Mouse (Mus musculus): Measurements from ENCODE around the gene Cyp51. TPM values are rescaled to one million over a fixed set of nuclear protein-coding genes. Genes with fewer than 3 reads are reported as not detected.

The Cyp51 gene
- polyA plus RNA-seq, 1 experiment, result 23.2 TPM

DNA sequence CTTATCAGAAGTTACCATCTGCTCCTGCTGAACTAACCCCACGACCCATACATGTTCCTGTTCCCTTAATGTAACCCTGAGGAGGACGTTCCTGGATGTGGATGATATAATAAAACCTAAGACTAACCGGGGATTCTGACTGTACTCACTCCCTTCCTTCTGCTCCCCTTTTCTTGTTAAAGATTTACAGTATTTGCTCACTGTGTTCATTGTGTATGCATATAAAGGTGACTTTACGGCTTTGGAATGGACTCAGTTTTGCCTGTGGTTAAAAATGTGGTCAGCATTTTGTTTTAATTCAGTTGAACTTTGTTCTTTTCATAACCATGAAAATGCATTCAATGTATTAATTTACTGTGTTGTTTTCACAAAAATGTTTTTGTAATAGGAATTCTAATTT is 72.7 kb downstream of the Cyp51 start:
- TF ChIP-seq POLR2A (IDR thresholded peaks at IDR 0.05; ENCODE audit: borderline replicate concordance, low read depth, low read length), result no peak
- TF ChIP-seq CTCF (IDR thresholded peaks at IDR 0.05; ENCODE audit: low read depth, low read length), result no peak
- no peaks in the 10 kb centered on the region for H3K4me1 ChIP-seq (ENCODE audit: control insufficient read depth, insufficient read depth, low read length)
- no peak overlapping the region for H3K27ac ChIP-seq (ENCODE audit: insufficient read depth, low read depth, low read length)
- H3K4me3 ChIP-seq (ENCODE audit: insufficient read depth, low read length), result no peak overlapping the region

Other genes starting within 250 kb of the Cyp51 start
- 6.2 and 11.4 TPM in 2 replicates for gene Mterf1a, start 210.8 kb downstream of the Cyp51 start, polyA plus RNA-seq (2012; ENCODE audit: insufficient read depth, insufficient read length, missing spikeins)
- gene Akap9, start 176.7 kb downstream of the Cyp51 start, polyA plus RNA-seq (2012; ENCODE audit: insufficient read depth, insufficient read length, missing spikeins), result 23.3 and 24.9 TPM in 2 replicates
- 3.0 and 4.0 TPM in 2 replicates for gene Mterf1b, start 87.6 kb upstream of the Cyp51 start, polyA plus RNA-seq (2012; ENCODE audit: insufficient read depth, insufficient read length, missing spikeins)